14 mouse cellular contexts compared by ENCODE assay signal in the genomic region with DNA sequence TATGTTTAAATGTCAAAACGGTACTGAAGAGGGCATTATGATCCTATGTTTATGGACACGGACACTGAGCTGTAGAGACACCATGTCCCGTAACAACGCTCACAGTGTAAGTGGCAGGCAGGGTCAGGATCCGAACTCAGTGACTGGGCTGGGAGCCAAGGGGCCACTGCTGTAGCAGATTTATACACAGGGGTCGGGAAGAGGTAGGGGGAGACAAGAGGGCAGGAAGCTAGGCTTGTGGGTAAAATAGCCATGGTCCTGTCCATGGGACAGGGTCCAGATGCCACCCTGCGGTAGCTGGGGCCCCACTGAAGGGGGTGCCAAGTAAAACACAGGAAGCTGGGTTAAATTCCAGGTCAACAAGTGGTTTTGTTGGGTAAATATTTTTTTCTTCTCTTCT. TPM values are rescaled to one million over a fixed set of nuclear protein-coding genes. Genes with fewer than 3 reads are reported as not detected.
DNase-seq lines count a peak whose midpoint lies in the region; ATAC-seq and TF ChIP-seq lines count a peak whose summit lies in the region.
"Had no signal": no experiment of that assay in that cellular context is flagged by ENCODE, and none has a peak within 500 bp of the region (broad histone marks: within the 10 kb centered on the region; RNA-seq: fewer than 3 reads in every experiment).

No protein-coding gene starts in this region.

- H3K4me2 ChIP-seq in kidney, postnatal 0 days (ENCODE audit: low read length): no peak overlapping the region
- H3K4me2 ChIP-seq: embryonic facial prominence, embryonic 12.5 days; forebrain, embryonic 12.5 days; hindbrain, embryonic 15.5 days had no signal

- H3K27me3 ChIP-seq in kidney, postnatal 0 days (ENCODE audit: insufficient read depth, low read length): no peaks in the 10 kb centered on the region
- H3K27me3 ChIP-seq: embryonic facial prominence, embryonic 12.5 days; forebrain, embryonic 12.5 days; hindbrain, embryonic 15.5 days; Patski had no signal

- no peaks in the 10 kb centered on the region for H3K9me3 ChIP-seq in kidney, postnatal 0 days (replicated peaks; ENCODE audit: low read length)
- H3K9me3 ChIP-seq: embryonic facial prominence, embryonic 12.5 days; forebrain, embryonic 12.5 days; hindbrain, embryonic 15.5 days; megakaryocyte, embryonic 14.5 days had no signal

- ATAC-seq in granulocyte monocyte progenitor cell, adult 5-6 weeks (replicated peaks; ENCODE audit: poor library complexity, severe bottlenecking): 0 out of 2 replicates have a peak, but pooled peaks have one; percentile 7
- no peak for ATAC-seq in kidney, postnatal 0 days (replicated peaks; ENCODE audit: low FRiP score, low read depth)
- ATAC-seq: Patski had no signal

- H3K4me3 ChIP-seq in kidney, postnatal 0 days (replicated peaks; ENCODE audit: low read depth, low read length): no peak overlapping the region
- H3K4me3 ChIP-seq: embryonic facial prominence, embryonic 12.5 days; forebrain, embryonic 12.5 days; hindbrain, embryonic 15.5 days; megakaryocyte, embryonic 14.5 days had no signal

- TF ChIP-seq CTCF in kidney, postnatal 0 days (IDR thresholded peaks at IDR 0.05; ENCODE audit: low read depth): no peak

- no peaks in the 10 kb centered on the region for H3K36me3 ChIP-seq in kidney, postnatal 0 days (ENCODE audit: insufficient read depth, low read length)

- H3K4me1 ChIP-seq in kidney, postnatal 0 days (replicated peaks; ENCODE audit: insufficient read depth, low read length): peaks cover 32% of the 10 kb centered on the region

- DNase-seq in kidney, adult 11 months: peak; percentile 50
- no peak for DNase-seq in kidney, adult 8-10 months
- DNase-seq in kidney, postnatal 0 days (ENCODE audit: low spot score): no peak
- DNase-seq in lung, postnatal 10 days: peak; percentile 27
- DNase-seq in urinary bladder, postnatal 14 days (ENCODE audit: low spot score): no peak
- DNase-seq in c-Kit-positive CD71-positive TER-119-positive erythroid progenitor cells, embryonic 14.5 days (ENCODE audit: low spot score): no peak
- DNase-seq: cerebellum, postnatal 10 days; right cerebral cortex, adult 18-20 months had no signal

- peak overlapping the region; percentile 91 for H3K27ac ChIP-seq in kidney, postnatal 0 days
- H3K27ac ChIP-seq: embryonic facial prominence, embryonic 12.5 days; forebrain, embryonic 12.5 days had no signal

- H3K9ac ChIP-seq in kidney, postnatal 0 days (ENCODE audit: low read depth, low read length): no peak overlapping the region
- H3K9ac ChIP-seq: embryonic facial prominence, embryonic 12.5 days; forebrain, embryonic 12.5 days; hindbrain, embryonic 15.5 days had no signal

- 36% methylated on average over 7 of the region's 7 CpGs for WGBS in kidney, postnatal 0 days

RNA-seq across cellular contexts. Expression of a gene that starts 49.6 kb away (rescaled TPM):
- 4.2 and 6.0 TPM in 2 replicates for total RNA-seq in granulocyte monocyte progenitor cell, adult 5-6 weeks (2014; fragmentation: Nextera tagmentation)
- total RNA-seq in granulocyte monocyte progenitor cell, adult 5-6 weeks (2017): 6.9 and 7.2 TPM in 2 replicates
- 21.2 and 22.2 TPM in 2 replicates for polyA plus RNA-seq in kidney, postnatal 0 days (2015; fragmentation: Nextera tagmentation; extraction: Ambion mirVana)

Comparison
In these comparisons a context has a peak if more than half of its experiments do, and no peak if none do; other contexts are left out.
1. DNase-seq: peak in kidney, adult 11 months (single experiment) and lung, postnatal 10 days (single experiment); none in kidney, adult 8-10 months (0 of 2), kidney, postnatal 0 days (single experiment), urinary bladder, postnatal 14 days (single experiment) and c-Kit-positive CD71-positive TER-119-positive erythroid progenitor cells, embryonic 14.5 days (single experiment).